Mouse (Mus musculus): ENCODE measurements at regions not wholly inside any gene's neighbourhood (a gene's known extent, or its start where the extent isn't known, plus 50 kb on each side); places are given as distances from the start of the nearest gene placed in this dataset.

DNA sequence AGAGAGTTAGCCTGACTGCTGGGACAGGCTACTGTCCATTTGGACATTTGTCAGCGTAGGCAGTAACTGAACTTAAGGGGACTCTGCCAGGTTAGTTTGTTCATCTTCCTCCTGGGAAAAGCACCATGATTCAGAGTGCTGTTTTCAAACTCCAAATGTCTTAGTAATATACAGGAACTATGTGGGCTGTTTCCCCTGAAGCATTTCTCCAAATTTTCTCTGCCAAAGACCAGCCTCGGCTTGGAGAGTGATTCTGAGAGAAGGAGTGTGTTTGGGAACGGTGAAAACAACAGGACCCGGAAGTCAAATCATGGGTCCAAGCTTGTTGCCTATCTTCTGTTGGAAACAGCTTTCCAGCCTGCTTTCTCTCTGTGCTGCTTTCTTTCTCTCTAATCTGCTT lies 52.1 kb downstream of the Rprm start:
- peak; percentile 10 for DNase-seq

DNA sequence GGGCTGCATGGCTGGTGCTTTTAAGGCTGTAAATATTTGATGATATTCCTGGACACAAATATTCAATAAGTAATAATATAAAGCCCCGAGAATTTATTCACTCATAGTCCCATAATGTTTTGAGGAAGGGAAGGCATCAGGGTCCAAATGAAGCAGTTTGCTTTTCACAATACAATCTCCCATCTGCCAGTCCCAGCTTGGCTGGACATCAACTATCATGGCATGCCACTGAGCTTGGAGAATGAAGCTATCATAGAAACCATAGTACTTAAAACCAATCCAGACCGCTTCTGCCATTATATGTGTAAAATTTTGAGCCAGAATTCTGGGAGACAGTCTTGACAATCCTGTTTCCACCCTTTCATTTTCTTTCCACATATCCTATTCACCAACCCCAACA lies 56.5 kb downstream of the Rprm start:
- no peak for DNase-seq

DNA sequence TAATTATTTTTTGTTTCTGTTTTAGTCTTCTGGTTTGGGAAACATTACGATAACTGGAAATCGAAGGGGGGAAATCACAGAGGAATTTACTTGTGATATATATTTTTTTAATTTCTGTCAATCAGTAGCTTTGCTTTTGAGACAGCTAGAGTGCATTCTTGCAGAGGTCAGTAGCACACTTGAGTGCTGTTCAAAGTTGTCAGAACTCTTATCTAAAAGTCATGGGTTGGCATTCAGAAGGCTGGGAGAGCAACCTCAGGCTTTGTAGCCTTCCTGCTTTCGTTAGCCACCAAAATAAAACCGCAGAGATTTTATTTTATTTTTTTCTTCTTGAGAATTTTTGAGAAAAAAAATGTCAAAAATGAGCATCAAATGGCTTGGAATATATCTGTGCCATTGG lies 62.6 kb downstream of the Rprm start:
- no peak for DNase-seq

DNA sequence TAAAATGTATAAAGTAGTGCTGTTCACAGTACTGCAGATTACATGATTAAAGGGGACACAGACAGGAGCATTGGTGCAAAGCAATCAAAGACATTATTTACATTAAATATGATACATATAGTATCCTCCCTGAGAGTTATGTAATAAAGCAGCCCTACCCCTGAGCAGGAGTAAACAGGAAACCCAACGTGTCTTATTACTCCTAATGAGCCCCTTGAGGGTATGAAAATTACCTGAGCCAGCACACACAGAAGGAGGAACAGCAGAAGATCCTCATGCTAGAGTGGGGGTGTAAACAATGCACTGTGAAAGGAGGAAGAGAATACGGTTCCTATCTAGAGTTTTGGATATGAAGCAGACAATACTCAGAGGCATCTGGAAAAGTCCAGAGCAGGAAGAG lies 95.2 kb downstream of the Rprm start:
- DNase-seq, result no peak

DNA sequence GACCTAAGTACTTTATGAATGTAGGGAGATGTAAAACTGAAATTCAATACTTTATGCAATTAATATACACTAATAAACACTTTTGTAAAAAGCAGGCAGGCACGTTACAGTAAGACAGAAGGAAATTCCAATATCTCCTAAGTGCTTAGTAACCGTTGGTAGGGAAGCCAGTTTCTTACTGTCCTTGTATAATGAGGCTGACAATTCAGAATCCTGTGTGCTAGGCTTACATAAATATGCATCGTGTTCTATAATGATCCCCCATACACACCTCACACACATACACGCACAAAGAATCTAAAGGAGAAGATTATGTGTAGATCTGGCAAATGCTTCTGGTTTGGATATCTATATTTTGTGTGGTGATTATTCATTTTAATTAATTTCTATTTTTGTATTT lies 109.6 kb downstream of the Rprm start:
- no peak for DNase-seq

DNA sequence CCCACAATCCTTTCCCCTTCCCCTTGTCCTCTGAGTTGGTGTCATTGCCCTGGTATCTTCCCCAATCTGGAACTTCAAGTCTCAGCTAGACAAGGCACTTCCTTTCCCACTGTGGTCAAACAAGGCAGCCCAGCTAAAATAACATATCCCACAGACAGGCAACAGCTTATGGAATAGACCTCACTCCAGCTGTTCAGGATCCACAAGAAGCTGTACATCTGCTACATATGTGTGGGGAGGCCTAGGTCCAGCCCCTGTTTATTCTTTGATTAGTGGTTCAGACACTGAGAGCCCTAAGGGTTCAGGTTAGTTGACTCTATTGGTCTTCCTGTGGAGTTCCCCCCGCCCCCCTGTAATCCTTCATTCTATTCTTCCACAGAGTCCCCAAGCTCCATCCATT lies 124.9 kb downstream of the Rprm start:
- DNase-seq, result no peak

DNA sequence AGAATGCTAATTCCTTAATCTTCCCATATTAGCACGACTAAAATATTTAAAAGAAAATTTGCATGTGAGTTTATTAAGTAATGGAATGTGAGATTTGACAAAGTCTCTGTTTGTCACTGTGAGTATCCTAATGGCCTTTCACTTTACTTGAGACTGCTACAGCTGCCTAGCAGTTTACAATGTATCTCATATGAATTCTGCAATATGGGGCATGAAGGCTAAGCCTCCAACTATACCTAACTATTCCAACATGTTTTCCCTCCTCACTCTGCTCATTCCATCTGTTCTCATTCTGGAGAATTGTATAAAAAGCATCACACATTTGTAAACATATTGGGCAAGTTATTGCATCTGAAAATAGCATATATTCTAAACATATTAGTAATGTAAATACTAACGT lies 137.1 kb downstream of the Rprm start:
- no peak for DNase-seq

DNA sequence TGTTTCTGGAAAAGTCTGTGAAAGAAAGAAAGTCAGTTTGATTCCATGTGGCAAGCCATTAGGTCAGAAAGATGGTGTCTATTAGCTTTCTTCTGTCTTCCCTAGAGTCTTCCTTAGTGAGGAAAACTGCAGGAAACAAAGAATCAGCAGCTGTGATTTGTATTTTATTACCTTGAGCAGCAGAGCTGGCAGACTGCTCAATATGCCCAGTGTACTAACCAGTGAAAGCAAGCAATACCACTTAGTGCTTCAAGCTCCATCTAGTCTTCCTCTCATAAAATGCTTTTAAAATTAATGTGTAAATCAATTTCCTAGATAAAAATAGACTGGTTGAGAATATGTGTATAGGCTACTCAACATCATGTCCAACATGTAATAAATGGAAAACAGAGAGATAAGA lies 137.8 kb downstream of the Rprm start:
- DNase-seq, result no peak

DNA sequence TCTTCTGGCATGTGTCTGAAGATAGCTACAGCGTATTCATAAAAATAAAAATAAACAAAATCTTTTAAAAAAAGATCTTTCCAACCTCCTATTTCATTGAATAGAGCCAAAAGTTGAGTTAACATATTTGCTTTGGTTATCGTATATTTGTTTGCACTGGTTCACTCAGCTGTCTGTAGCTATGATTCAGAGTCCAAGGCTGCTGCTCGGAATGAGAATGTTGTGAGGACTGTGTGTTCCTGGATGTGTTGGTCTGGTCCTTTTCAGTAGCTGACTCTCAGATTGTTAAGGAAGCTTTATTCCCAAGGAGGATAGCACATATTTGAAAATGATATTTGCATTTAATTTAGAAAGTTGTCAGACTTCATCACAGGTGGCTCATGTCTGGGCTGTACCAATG lies 173.5 kb downstream of the Rprm start:
- DNase-seq, result no peak
